Comparison of ENCODE assay signal across 9 mouse cellular contexts in genomic region chr7:18948151-18948550, GRCm38 (mm10). TPM values are rescaled to one million over a fixed set of nuclear protein-coding genes. Genes with fewer than 3 reads are reported as not detected.
A peak's percentile ranks its signal among the peaks of the same experiment; 100 is the strongest.
DNase-seq lines count a peak whose midpoint lies in the region; ATAC-seq and TF ChIP-seq lines count a peak whose summit lies in the region.
"Had no signal": no experiment of that assay in that cellular context is flagged by ENCODE, and none has a peak within 500 bp of the region (broad histone marks: within the 10 kb centered on the region; RNA-seq: fewer than 3 reads in every experiment).

No protein-coding gene starts in this region.

- 60% methylated on average over 6 of the region's 6 CpGs for WGBS in lung, embryonic 14.5 days
- WGBS in stomach, embryonic 16.5 days, result 54% methylated on average over 6 of the region's 6 CpGs

- no peak overlapping the region for H3K9ac ChIP-seq in lung, embryonic 14.5 days
- H3K9ac ChIP-seq in stomach, embryonic 16.5 days (ENCODE audit: low read length), result no peak overlapping the region
- H3K9ac ChIP-seq: embryonic facial prominence, embryonic 15.5 days had no signal

- intact Hi-C loops in heart, postnatal 10 days (cut with DNase I), result loop anchor here (2.0 kb wide), 1 partner anchor 21 kb away; no protein-coding TSS in a partner anchor
- intact Hi-C loops in left cerebral cortex, postnatal 4 days (cut with DNase I), result no loop called here

- H3K4me1 ChIP-seq in lung, embryonic 14.5 days (ENCODE audit: insufficient read depth), result no peaks in the 10 kb centered on the region
- H3K4me1 ChIP-seq in stomach, embryonic 16.5 days (ENCODE audit: control insufficient read depth, insufficient read depth, low read length), result no peaks in the 10 kb centered on the region
- H3K4me1 ChIP-seq: embryonic facial prominence, embryonic 15.5 days had no signal

- peak overlapping the region; percentile 80 for H3K27ac ChIP-seq in layer of hippocampus, adult 2 months
- peak overlapping the region; percentile 9; the same call in 1 of the 2 replicates for H3K27ac ChIP-seq in lung, embryonic 14.5 days (ENCODE audit: low read depth)
- no peak overlapping the region for H3K27ac ChIP-seq in stomach, embryonic 16.5 days (ENCODE audit: low read length)
- H3K27ac ChIP-seq: embryonic facial prominence, embryonic 15.5 days had no signal

- H3K36me3 ChIP-seq in lung, embryonic 14.5 days (ENCODE audit: insufficient read depth), result no peaks in the 10 kb centered on the region
- no peaks in the 10 kb centered on the region for H3K36me3 ChIP-seq in stomach, embryonic 16.5 days (ENCODE audit: control insufficient read depth, insufficient read depth, low read length)
- H3K36me3 ChIP-seq: embryonic facial prominence, embryonic 15.5 days had no signal

- peak; percentile 63; the same call in 1 of the 2 replicates for ATAC-seq in lung, embryonic 14.5 days (ENCODE audit: insufficient read depth)
- peak; percentile 71; the same call in 1 of the 2 replicates for ATAC-seq in stomach, embryonic 16.5 days (ENCODE audit: insufficient read depth, low FRiP score)

- no peaks in the 10 kb centered on the region for H3K27me3 ChIP-seq in lung, embryonic 14.5 days (ENCODE audit: insufficient read depth, low read length)
- peaks cover 6% of the 10 kb centered on the region; the same call in 1 of the 2 replicates for H3K27me3 ChIP-seq in stomach, embryonic 16.5 days (ENCODE audit: control insufficient read depth, insufficient read depth, low read length)

- H3K9me3 ChIP-seq in lung, embryonic 14.5 days (ENCODE audit: low read depth, low read length), result no peaks in the 10 kb centered on the region
- H3K9me3 ChIP-seq in stomach, embryonic 16.5 days (replicated peaks; ENCODE audit: control insufficient read depth, low read length), result no peaks in the 10 kb centered on the region
- H3K9me3 ChIP-seq: embryonic facial prominence, embryonic 15.5 days had no signal

- H3K4me3 ChIP-seq in layer of hippocampus, adult 2 months, result no peak overlapping the region
- no peak overlapping the region for H3K4me3 ChIP-seq in lung, embryonic 14.5 days (ENCODE audit: low read depth, low read length)
- H3K4me3 ChIP-seq in stomach, embryonic 16.5 days (replicated peaks; ENCODE audit: low read length), result no peak overlapping the region
- H3K4me3 ChIP-seq: embryonic facial prominence, embryonic 15.5 days had no signal

- no peak for DNase-seq in layer of hippocampus, adult 2 months (ENCODE audit: low spot score in 2 of 2)
- DNase-seq in layer of hippocampus, postnatal 25 days (ENCODE audit: extremely low spot score in 1 of 2, low spot score in 1 of 2), result no peak
- DNase-seq in heart, postnatal 10 days, result peak; percentile 58 to 65
- DNase-seq in lung, embryonic 14.5 days, result no peak
- DNase-seq in urinary bladder, postnatal 4 days (ENCODE audit: low spot score in 2 of 2), result no peak
- DNase-seq in left cerebral cortex, postnatal 4 days, result no peak
- DNase-seq in spleen, postnatal 14 days (ENCODE audit: low spot score in 2 of 2), result no peak

- H3K4me2 ChIP-seq in lung, embryonic 14.5 days, result no peak overlapping the region
- no peak overlapping the region for H3K4me2 ChIP-seq in stomach, embryonic 16.5 days (ENCODE audit: low read depth, low read length)
- H3K4me2 ChIP-seq: embryonic facial prominence, embryonic 15.5 days had no signal

- no peak for TF ChIP-seq CTCF in layer of hippocampus, adult 2 months (conservative IDR thresholded peaks at IDR 0.05)
- TF ChIP-seq CTCF in lung, embryonic 14.5 days (IDR thresholded peaks at IDR 0.05; ENCODE audit: low read depth), result no peak

RNA-seq across cellular contexts. Expression of gene Nova2, which starts 22.5 kb away (rescaled TPM):
- 10 to 100 TPM; 82.7 to 85.4 TPM for total RNA-seq in layer of hippocampus, adult 2 months (2021)
- total RNA-seq in layer of hippocampus, postnatal 25 days (2021), result 10 to 100 TPM; 69.2 to 93.3 TPM
- total RNA-seq in heart, postnatal 10 days (2021), result 10 to 100 TPM in 1 of 2 experiments, 1 to 10 TPM in 1; 9.9 to 10.1 TPM
- polyA plus RNA-seq in lung, embryonic 14.5 days (2014; fragmentation: Nextera tagmentation; extraction: Ambion mirVana), result 1.2 TPM in 2 replicates
- polyA plus RNA-seq in stomach, embryonic 16.5 days (2015; fragmentation: Nextera tagmentation; extraction: Ambion mirVana), result 0.39 and 0.62 TPM in 2 replicates
- 100 to 1,000 TPM; 152 to 154 TPM for total RNA-seq in left cerebral cortex, postnatal 4 days (2021)

RNA-seq across cellular contexts. Expression of gene Ccdc61, which starts 37.9 kb away (rescaled TPM):
- total RNA-seq in layer of hippocampus, adult 2 months (2021), result 10 to 100 TPM; 10.9 to 12.6 TPM
- total RNA-seq in layer of hippocampus, postnatal 25 days (2021), result 10 to 100 TPM in 1 of 2 experiments, 1 to 10 TPM in 1; 9.5 to 13.5 TPM
- 10 to 100 TPM in 1 of 2 experiments, 1 to 10 TPM in 1; 9.5 to 11.5 TPM for total RNA-seq in heart, postnatal 10 days (2021)
- polyA plus RNA-seq in lung, embryonic 14.5 days (2014; fragmentation: Nextera tagmentation; extraction: Ambion mirVana), result 20.4 and 24.7 TPM in 2 replicates
- 16.7 and 21.2 TPM in 2 replicates for polyA plus RNA-seq in stomach, embryonic 16.5 days (2015; fragmentation: Nextera tagmentation; extraction: Ambion mirVana)
- total RNA-seq in left cerebral cortex, postnatal 4 days (2021), result 10 to 100 TPM; 16.0 to 23.3 TPM

RNA-seq across cellular contexts. Expression of gene Nanos2, which starts 39.0 kb away (rescaled TPM):
- total RNA-seq in layer of hippocampus, adult 2 months (2021), result under 1 TPM; 0.54 to 0.66 TPM
- total RNA-seq in layer of hippocampus, postnatal 25 days (2021), result under 1 TPM; 0.17 to 0.70 TPM
- total RNA-seq in heart, postnatal 10 days (2021), result not detected
- not detected in 2 replicates for polyA plus RNA-seq in lung, embryonic 14.5 days (2014; fragmentation: Nextera tagmentation; extraction: Ambion mirVana)
- polyA plus RNA-seq in stomach, embryonic 16.5 days (2015; fragmentation: Nextera tagmentation; extraction: Ambion mirVana), result not detected in 2 replicates
- 1 to 10 TPM; 1.4 to 1.7 TPM for total RNA-seq in left cerebral cortex, postnatal 4 days (2021)
- polyA plus RNA-seq: embryonic facial prominence, embryonic 15.5 days had no signal

RNA-seq across cellular contexts. Expression of gene Mypop, which starts 42.9 kb away (rescaled TPM):
- total RNA-seq in layer of hippocampus, adult 2 months (2021), result 10 to 100 TPM; 44.0 to 46.4 TPM
- 10 to 100 TPM; 44.9 to 48.3 TPM for total RNA-seq in layer of hippocampus, postnatal 25 days (2021)
- total RNA-seq in heart, postnatal 10 days (2021), result 1 to 10 TPM; 1.7 to 2.4 TPM
- 3.7 and 4.8 TPM in 2 replicates for polyA plus RNA-seq in lung, embryonic 14.5 days (2014; fragmentation: Nextera tagmentation; extraction: Ambion mirVana)
- polyA plus RNA-seq in stomach, embryonic 16.5 days (2015; fragmentation: Nextera tagmentation; extraction: Ambion mirVana), result 1.6 and 2.3 TPM in 2 replicates
- total RNA-seq in left cerebral cortex, postnatal 4 days (2021), result 10 to 100 TPM; 18.8 to 20.2 TPM

RNA-seq across cellular contexts. Expression of gene Irf2bp1, which starts 55.7 kb away (rescaled TPM):
- 10 to 100 TPM; 52.7 to 56.3 TPM for total RNA-seq in layer of hippocampus, adult 2 months (2021)
- total RNA-seq in layer of hippocampus, postnatal 25 days (2021), result 10 to 100 TPM; 51.7 to 53.5 TPM
- 10 to 100 TPM; 24.5 to 29.5 TPM for total RNA-seq in heart, postnatal 10 days (2021)
- polyA plus RNA-seq in lung, embryonic 14.5 days (2014; fragmentation: Nextera tagmentation; extraction: Ambion mirVana), result 27.3 and 35.0 TPM in 2 replicates
- 10.7 and 14.3 TPM in 2 replicates for polyA plus RNA-seq in stomach, embryonic 16.5 days (2015; fragmentation: Nextera tagmentation; extraction: Ambion mirVana)
- total RNA-seq in left cerebral cortex, postnatal 4 days (2021), result 10 to 100 TPM; 56.9 to 60.8 TPM

Comparison
In these comparisons a context has a peak if more than half of its experiments do, and no peak if none do; other contexts are left out.
1. DNase-seq: peak in heart, postnatal 10 days (2 of 2); none in layer of hippocampus, adult 2 months (0 of 2), layer of hippocampus, postnatal 25 days (0 of 2), lung, embryonic 14.5 days (single experiment), urinary bladder, postnatal 4 days (0 of 2), left cerebral cortex, postnatal 4 days (single experiment) and spleen, postnatal 14 days (0 of 2).
2. RNA of gene Nova2, which starts 22.5 kb away (total RNA-seq): 152 to 154 TPM in left cerebral cortex, postnatal 4 days, 69.2 to 93.3 TPM in layer of hippocampus, postnatal 25 days and 82.7 to 85.4 TPM in layer of hippocampus, adult 2 months; 9.9 to 10.1 TPM in heart, postnatal 10 days; every median in the first group is over 4 times any median in the second.